Mouse (Mus musculus) kidney, adult 11 months (tissue): ENCODE measurements around the gene Mpp4.
A peak's percentile ranks its signal among the peaks of the same experiment; 100 is the strongest.

Source experiments
- DNase-seq: peaks from one replicate; pipeline ENCODE4 v3.0.0; 2022

The Mpp4 gene

GRCm38 (mm10) chr1:59163030-59163461 is at the start of gene Mpp4:
Gene Mpp4, minus strand, starts transcription at chr1:59163389.
- DNase-seq: no peak

- DNase-seq: no peak
Observed at GRCm38 (mm10) chr1:59212951-59213350, 49.8 kb upstream of the Mpp4 start.

GRCm38 (mm10) chr1:59212076-59212779 is 49.0 kb upstream of the Mpp4 start:
- peak; percentile 61 for DNase-seq

GRCm38 (mm10) chr1:59211651-59212050 is 48.5 kb upstream of the Mpp4 start:
- DNase-seq: peak; percentile 69

GRCm38 (mm10) chr1:59208331-59208730 is 45.1 kb upstream of the Mpp4 start:
- no peak for DNase-seq

- DNase-seq: no peak
Observed at GRCm38 (mm10) chr1:59204489-59204888, 41.3 kb upstream of the Mpp4 start.

GRCm38 (mm10) chr1:59202367-59202766 is 39.2 kb upstream of the Mpp4 start:
- DNase-seq: no peak

- DNase-seq: no peak
Observed at GRCm38 (mm10) chr1:59201561-59201960, 38.4 kb upstream of the Mpp4 start.

- no peak for DNase-seq
Observed at GRCm38 (mm10) chr1:59200960-59201359, 37.8 kb upstream of the Mpp4 start.

- DNase-seq: no peak
Observed at GRCm38 (mm10) chr1:59194979-59195378, 31.8 kb upstream of the Mpp4 start.

- DNase-seq: no peak
Observed at GRCm38 (mm10) chr1:59187786-59188185, 24.6 kb upstream of the Mpp4 start.

GRCm38 (mm10) chr1:59186317-59186716 is 23.1 kb upstream of the Mpp4 start:
- DNase-seq: no peak

- no peak for DNase-seq
Observed at GRCm38 (mm10) chr1:59185410-59185809, 22.2 kb upstream of the Mpp4 start.

- no peak for DNase-seq
Observed at GRCm38 (mm10) chr1:59183045-59183444, 19.9 kb upstream of the Mpp4 start.

GRCm38 (mm10) chr1:59182373-59182772 is 19.2 kb upstream of the Mpp4 start:
- DNase-seq: no peak

- DNase-seq: no peak
Observed at GRCm38 (mm10) chr1:59180003-59180402, 16.8 kb upstream of the Mpp4 start.

GRCm38 (mm10) chr1:59178401-59178800 is 15.2 kb upstream of the Mpp4 start:
- no peak for DNase-seq

- DNase-seq: no peak
Observed at GRCm38 (mm10) chr1:59174514-59175373, 11.6 kb upstream of the Mpp4 start.

GRCm38 (mm10) chr1:59173023-59173422 is 9.8 kb upstream of the Mpp4 start:
- DNase-seq: no peak

GRCm38 (mm10) chr1:59171875-59172274 is 8.7 kb upstream of the Mpp4 start:
- DNase-seq: no peak

- DNase-seq: peak; percentile 18
Observed at GRCm38 (mm10) chr1:59170290-59170689, 7.1 kb upstream of the Mpp4 start.

GRCm38 (mm10) chr1:59169586-59169985 is 6.4 kb upstream of the Mpp4 start:
- DNase-seq: peak; percentile 21

- DNase-seq: no peak
Observed at GRCm38 (mm10) chr1:59168556-59168955, 5.4 kb upstream of the Mpp4 start.
